22 mouse cellular contexts compared by ENCODE assay signal in the genomic region with DNA sequence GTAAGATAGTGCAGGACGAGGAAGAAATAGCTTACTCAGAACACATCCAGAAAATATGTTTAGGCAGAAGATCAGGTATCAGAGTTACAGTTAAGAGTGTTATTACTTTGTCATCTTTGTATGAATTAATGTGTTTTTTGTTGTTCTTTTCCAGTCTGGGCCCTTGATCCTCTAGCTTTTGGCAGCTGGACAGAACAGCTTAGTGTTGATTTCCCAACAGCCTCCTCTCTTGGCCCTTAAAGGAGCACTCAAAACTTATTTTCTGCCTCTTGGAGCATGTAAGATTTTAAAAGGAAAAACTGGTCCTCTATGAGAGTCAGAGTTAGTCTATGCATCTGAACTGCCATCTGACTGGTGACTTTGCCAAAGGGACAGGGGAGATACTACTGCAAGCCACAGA. TPM values are rescaled to one million over a fixed set of nuclear protein-coding genes. Genes with fewer than 3 reads are reported as not detected.
A peak's percentile ranks its signal among the peaks of the same experiment; 100 is the strongest.
DNase-seq lines count a peak whose midpoint lies in the region; ATAC-seq and TF ChIP-seq lines count a peak whose summit lies in the region.
"Had no signal": no experiment of that assay in that cellular context is flagged by ENCODE, and none has a peak within 500 bp of the region (broad histone marks: within the 10 kb centered on the region; RNA-seq: fewer than 3 reads in every experiment).

No protein-coding gene starts in this region.

- H3K27me3 ChIP-seq in embryonic facial prominence, embryonic 14.5 days (replicated peaks; ENCODE audit: control insufficient read depth, insufficient read depth, low read length): no peaks in the 10 kb centered on the region
- no peaks in the 10 kb centered on the region for H3K27me3 ChIP-seq in embryonic facial prominence, embryonic 10.5 days (replicated peaks; ENCODE audit: low read depth, poor library complexity, severe bottlenecking)
- H3K27me3 ChIP-seq in lung, postnatal 0 days (replicated peaks; ENCODE audit: insufficient read depth, low read length): no peaks in the 10 kb centered on the region
- H3K27me3 ChIP-seq: embryonic facial prominence, embryonic 12.5 days; forebrain, embryonic 13.5 days; hindbrain, embryonic 12.5 days had no signal

- peak; percentile 26 for DNase-seq in embryonic facial prominence, embryonic 14.5 days (ENCODE audit: low spot score)
- DNase-seq in embryonic facial prominence, embryonic 10.5 days (ENCODE audit: low spot score): no peak
- peak; percentile 22 to 36 for DNase-seq in lung, adult 18-20 months
- DNase-seq in lung, adult 2 months: no peak
- DNase-seq in lung, postnatal 0 days (ENCODE audit: low spot score): peak; percentile 78
- peak; percentile 68 for DNase-seq in lung, postnatal 36 days
- no peak for DNase-seq in left cerebral cortex, adult 2 months (ENCODE audit: extremely low spot score in 1 of 2, low spot score in 2 of 2)
- DNase-seq in natural killer cell, adult 2 months (ENCODE audit: low spot score in 2 of 2): no peak
- DNase-seq: cerebellum, adult 11 months; cerebellum, adult 8-10 months; cerebellum, postnatal 14 days; embryo, embryonic 11 days; gastrocnemius, postnatal 36 days; heart, adult 11 months; heart, postnatal 10 days; heart, postnatal 4 days had no signal

- intact Hi-C loops in left cerebral cortex, adult 2 months (cut with DNase I): no loop called here

- no peaks in the 10 kb centered on the region for H3K36me3 ChIP-seq in embryonic facial prominence, embryonic 14.5 days (ENCODE audit: control insufficient read depth, insufficient read depth, low read length)
- H3K36me3 ChIP-seq in embryonic facial prominence, embryonic 10.5 days (replicated peaks): no peaks in the 10 kb centered on the region
- no peaks in the 10 kb centered on the region for H3K36me3 ChIP-seq in lung, postnatal 0 days (ENCODE audit: insufficient read depth, low read length)
- H3K36me3 ChIP-seq: embryonic facial prominence, embryonic 12.5 days; heart, embryonic 10.5 days; hindbrain, embryonic 12.5 days had no signal

- no peaks in the 10 kb centered on the region for H3K4me1 ChIP-seq in embryonic facial prominence, embryonic 14.5 days (ENCODE audit: control insufficient read depth, insufficient read depth, low read length)
- H3K4me1 ChIP-seq in embryonic facial prominence, embryonic 10.5 days: no peaks in the 10 kb centered on the region
- H3K4me1 ChIP-seq in lung, adult 2 months (ENCODE audit: control insufficient read depth, insufficient read depth, low read length): peaks cover 2% of the 10 kb centered on the region
- H3K4me1 ChIP-seq in lung, postnatal 0 days (ENCODE audit: insufficient read depth, low read depth, low read length): no peaks in the 10 kb centered on the region
- H3K4me1 ChIP-seq: embryonic facial prominence, embryonic 12.5 days; forebrain, embryonic 13.5 days; heart, embryonic 10.5 days; hindbrain, embryonic 12.5 days had no signal

- TF ChIP-seq EP300 in lung, postnatal 0 days (IDR thresholded peaks at IDR 0.05): no peak

- peak; percentile 7; the same call in 1 of the 2 replicates for ATAC-seq in embryonic facial prominence, embryonic 14.5 days (ENCODE audit: low read depth)
- ATAC-seq in lung, postnatal 0 days: no peak
- ATAC-seq: forebrain, embryonic 13.5 days; hindbrain, embryonic 16.5 days; inflammation-experienced regulatory T-cells, adult 6 months had no signal

- 69% methylated on average over 1 of the region's 1 CpGs for WGBS in embryonic facial prominence, embryonic 14.5 days
- whole genome bisulfite sequencing in embryonic facial prominence, embryonic 10.5 days: 79% methylated on average over 1 of the region's 1 CpGs
- WGBS in lung, adult 2 months: 51% methylated on average over 1 of the region's 1 CpGs
- WGBS in lung, postnatal 0 days: 57% methylated on average over 1 of the region's 1 CpGs

- no peak overlapping the region for H3K9ac ChIP-seq in embryonic facial prominence, embryonic 14.5 days (ENCODE audit: low read depth, low read length)
- no peak overlapping the region for H3K9ac ChIP-seq in lung, postnatal 0 days (replicated peaks; ENCODE audit: low read depth)
- H3K9ac ChIP-seq: embryonic facial prominence, embryonic 12.5 days; forebrain, embryonic 13.5 days; hindbrain, embryonic 12.5 days had no signal

- no peak overlapping the region for H3K4me3 ChIP-seq in embryonic facial prominence, embryonic 14.5 days (ENCODE audit: low read depth, low read length)
- H3K4me3 ChIP-seq in embryonic facial prominence, embryonic 10.5 days: no peak overlapping the region
- no peak overlapping the region for H3K4me3 ChIP-seq in lung, adult 2 months (replicated peaks; ENCODE audit: extremely low read depth, low read depth, low read length)
- no peak overlapping the region for H3K4me3 ChIP-seq in lung, postnatal 0 days (ENCODE audit: low read depth, low read length)
- H3K4me3 ChIP-seq in left cerebral cortex, adult 2 months: no peak overlapping the region
- H3K4me3 ChIP-seq: embryonic facial prominence, embryonic 12.5 days; forebrain, embryonic 13.5 days; heart, embryonic 10.5 days; hindbrain, embryonic 12.5 days had no signal

- no peaks in the 10 kb centered on the region for H3K9me3 ChIP-seq in embryonic facial prominence, embryonic 14.5 days (ENCODE audit: control insufficient read depth, low read length)
- H3K9me3 ChIP-seq in embryonic facial prominence, embryonic 10.5 days: no peaks in the 10 kb centered on the region
- no peaks in the 10 kb centered on the region for H3K9me3 ChIP-seq in lung, postnatal 0 days (ENCODE audit: low read length)
- H3K9me3 ChIP-seq: embryonic facial prominence, embryonic 12.5 days; forebrain, embryonic 13.5 days; heart, embryonic 10.5 days; hindbrain, embryonic 12.5 days had no signal

- no peak for TF ChIP-seq CTCF in lung, adult 2 months (IDR thresholded peaks at IDR 0.05; ENCODE audit: insufficient read depth, low read length)
- no peak for TF ChIP-seq CTCF in lung, postnatal 0 days (IDR thresholded peaks at IDR 0.05)
- TF ChIP-seq CTCF in left cerebral cortex, adult 2 months (IDR thresholded peaks at IDR 0.05): no peak

- H3K4me2 ChIP-seq in embryonic facial prominence, embryonic 14.5 days (ENCODE audit: low read depth, low read length): no peak overlapping the region
- H3K4me2 ChIP-seq in lung, postnatal 0 days (replicated peaks; ENCODE audit: low read depth, low read length): no peak overlapping the region
- H3K4me2 ChIP-seq: embryonic facial prominence, embryonic 12.5 days; forebrain, embryonic 13.5 days; hindbrain, embryonic 12.5 days had no signal

- H3K27ac ChIP-seq in embryonic facial prominence, embryonic 14.5 days (replicated peaks; ENCODE audit: low read depth, low read length): no peak overlapping the region
- no peak overlapping the region for H3K27ac ChIP-seq in embryonic facial prominence, embryonic 10.5 days (replicated peaks)
- H3K27ac ChIP-seq in lung, postnatal 0 days (ENCODE audit: low read length): no peak overlapping the region
- no peak overlapping the region for H3K27ac ChIP-seq in left cerebral cortex, adult 2 months
- H3K27ac ChIP-seq: embryonic facial prominence, embryonic 12.5 days; forebrain, embryonic 13.5 days; heart, embryonic 10.5 days; hindbrain, embryonic 12.5 days had no signal

- no peak for TF ChIP-seq POLR2A in lung, adult 2 months (IDR thresholded peaks at IDR 0.05; ENCODE audit: borderline replicate concordance, extremely low read depth, low read depth, low read length)

RNA-seq across cellular contexts. Expression of a gene that starts 31.2 kb away (rescaled TPM):
- 24.8 and 25.3 TPM in 2 replicates for polyA plus RNA-seq in embryonic facial prominence, embryonic 14.5 days (2014; fragmentation: Nextera tagmentation; extraction: Ambion mirVana)
- 21.6 and 25.8 TPM in 2 replicates for polyA plus RNA-seq in embryonic facial prominence, embryonic 10.5 days (2016; fragmentation: Nextera tagmentation; extraction: Ambion mirVana)
- polyA plus RNA-seq in lung, adult 2 months (2012; rRNA removed): 2.7 and 5.6 TPM in 2 replicates
- polyA plus RNA-seq in lung, postnatal 0 days (2015; fragmentation: Nextera tagmentation; extraction: Ambion mirVana): 14.7 and 15.1 TPM in 2 replicates
- 10 to 100 TPM; 24.6 to 28.1 TPM for total RNA-seq in left cerebral cortex, adult 2 months (2021)

Comparison
In these comparisons a context has a peak if more than half of its experiments do, and no peak if none do; other contexts are left out.
1. DNase-seq: peak in embryonic facial prominence, embryonic 14.5 days (single experiment), lung, adult 18-20 months (2 of 2), lung, postnatal 0 days (single experiment) and lung, postnatal 36 days (single experiment); none in embryonic facial prominence, embryonic 10.5 days (single experiment), lung, adult 2 months (single experiment), left cerebral cortex, adult 2 months (0 of 2) and natural killer cell, adult 2 months (0 of 2).